Mouse (Mus musculus): ENCODE results near the gene Vmn2r31.
"Not testable (repeated sequence)": the region's sequence is repeated elsewhere in the genome, so short reads cannot be mapped to it uniquely, and the experiment has no call there.

The Vmn2r31 gene

DNA sequence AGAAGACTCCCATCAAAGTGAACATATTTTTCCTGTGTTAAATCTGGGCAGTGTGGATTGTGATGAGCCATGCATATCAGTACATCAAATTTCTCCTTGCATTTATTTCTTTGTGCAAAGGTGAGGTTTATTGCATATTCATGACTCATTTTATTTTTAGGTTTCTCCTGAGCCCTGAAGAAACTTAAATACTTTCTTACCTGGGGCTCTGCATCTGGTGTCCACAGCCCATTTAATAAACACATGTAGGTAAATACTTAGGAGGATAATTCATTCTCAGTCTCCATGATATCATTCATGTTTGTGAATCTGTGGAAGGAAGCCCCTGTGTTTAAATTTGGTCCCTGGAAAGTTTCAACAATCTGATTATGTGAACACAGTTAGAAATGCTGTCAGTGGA lies at the start of gene Vmn2r31:
TSS of gene Vmn2r31 (minus strand) at position 101 of the 400 bp plus-strand sequence.
- DNase-seq, result not testable (repeated sequence)

- DNase-seq, result not testable (repeated sequence)
Measured at GRCm38 (mm10) chr7:7374431-7374830, 25.1 kb downstream of the Vmn2r31 start, which contains the start of gene Gm45783. TSS of gene Gm45783 (minus strand) at chr7:7374573.

GRCm38 (mm10) chr7:7337509-7337908 lies 62.0 kb downstream of the Vmn2r31 start, which contains the start of gene Vmn2r30:
TSS of gene Vmn2r30 (minus strand) at chr7:7337609.
- DNase-seq, result not testable (repeated sequence)
